8 mouse cellular contexts compared by ENCODE assay signal in the genomic region with DNA sequence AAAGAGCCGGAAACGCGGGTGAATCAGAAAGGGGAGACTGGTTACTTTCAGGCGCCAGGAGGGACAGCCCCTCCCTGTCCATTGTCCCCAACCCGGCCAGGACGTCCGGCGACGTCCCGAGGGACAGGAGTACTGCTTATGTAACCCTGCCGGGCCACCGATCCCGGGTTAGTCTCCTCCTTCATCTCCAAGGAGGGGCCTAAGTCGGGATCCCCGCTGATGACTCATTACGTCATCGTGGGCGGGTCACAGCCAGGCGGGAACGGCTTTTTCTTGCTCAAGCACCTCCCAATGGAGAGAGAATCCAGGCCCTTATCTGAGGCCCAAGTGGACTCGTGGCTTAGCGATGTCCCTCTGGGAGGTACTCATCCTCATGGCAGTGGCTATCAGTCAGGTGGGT. TPM values are rescaled to one million over a fixed set of nuclear protein-coding genes. Genes with fewer than 3 reads are reported as not detected.
DNase-seq lines count a peak whose midpoint lies in the region; ATAC-seq and TF ChIP-seq lines count a peak whose summit lies in the region.

No protein-coding gene starts in this region.

- H3K9ac ChIP-seq in embryonic facial prominence, embryonic 13.5 days = peak overlapping the region; percentile 67
- peak overlapping the region; percentile 67; the same call in 1 of the 2 replicates for H3K9ac ChIP-seq in heart, adult 2 months (ENCODE audit: low read depth, low read length)
- peak overlapping the region; percentile 33; the same call in 1 of the 2 replicates for H3K9ac ChIP-seq in limb, embryonic 15.5 days
- peak overlapping the region; percentile 56 for H3K9ac ChIP-seq in midbrain, embryonic 16.5 days (ENCODE audit: low read depth, low read length)
- peak overlapping the region; percentile 66 for H3K9ac ChIP-seq in stomach, embryonic 16.5 days (ENCODE audit: low read length)

- intact Hi-C loops in heart, adult 2 months (cut with DNase I) = no loop called here

- peak overlapping the region; percentile 48 for H3K4me3 ChIP-seq in embryonic facial prominence, embryonic 13.5 days
- peak overlapping the region; percentile 46 for H3K4me3 ChIP-seq in heart, adult 2 months
- peak overlapping the region; percentile 42 for H3K4me3 ChIP-seq in limb, embryonic 15.5 days
- H3K4me3 ChIP-seq in midbrain, embryonic 16.5 days (ENCODE audit: low read depth, low read length) = peak overlapping the region; percentile 45
- H3K4me3 ChIP-seq in stomach, embryonic 16.5 days (replicated peaks; ENCODE audit: low read length) = peak overlapping the region; percentile 51

- H3K4me2 ChIP-seq in embryonic facial prominence, embryonic 13.5 days = peak overlapping the region; percentile 73
- peak overlapping the region; percentile 64 for H3K4me2 ChIP-seq in limb, embryonic 15.5 days
- peak overlapping the region; percentile 80 for H3K4me2 ChIP-seq in midbrain, embryonic 16.5 days (ENCODE audit: low read length)
- peak overlapping the region; percentile 73 for H3K4me2 ChIP-seq in stomach, embryonic 16.5 days (ENCODE audit: low read depth, low read length)

- WGBS in embryonic facial prominence, embryonic 13.5 days = under 1% methylated on average over 22 of the region's 22 CpGs
- under 1% methylated on average over 22 of the region's 22 CpGs for whole genome bisulfite sequencing in heart, adult 2 months
- under 1% methylated on average over 22 of the region's 22 CpGs for WGBS in limb, embryonic 15.5 days
- WGBS in midbrain, embryonic 16.5 days = under 1% methylated on average over 22 of the region's 22 CpGs
- WGBS in stomach, embryonic 16.5 days = under 1% methylated on average over 22 of the region's 22 CpGs

- no peaks in the 10 kb centered on the region for H3K79me2 ChIP-seq in heart, adult 2 months (replicated peaks; ENCODE audit: control insufficient read depth, insufficient read depth, low read length)

- no peaks in the 10 kb centered on the region for H3K9me3 ChIP-seq in embryonic facial prominence, embryonic 13.5 days
- no peaks in the 10 kb centered on the region for H3K9me3 ChIP-seq in limb, embryonic 15.5 days
- no peaks in the 10 kb centered on the region for H3K9me3 ChIP-seq in midbrain, embryonic 16.5 days (replicated peaks; ENCODE audit: control insufficient read depth, low read length, poor library complexity, severe bottlenecking)
- H3K9me3 ChIP-seq in stomach, embryonic 16.5 days (replicated peaks; ENCODE audit: control insufficient read depth, low read length) = no peaks in the 10 kb centered on the region

- DNase-seq in left cerebral cortex, adult 18-20 months (ENCODE audit: low spot score in 2 of 2) = peak; percentile 88 to 90
- DNase-seq in left cerebral cortex, adult 11 months (ENCODE audit: low spot score) = no peak
- peak; percentile 90 to 96 for DNase-seq in heart, adult 2 months
- DNase-seq in kidney, adult 8-10 months = peak; percentile 91 to 92

- peak; percentile 97 for TF ChIP-seq EP300 in heart, adult 2 months (IDR thresholded peaks at IDR 0.05; ENCODE audit: insufficient read depth, low read depth, low read length)

- H3K36me3 ChIP-seq in embryonic facial prominence, embryonic 13.5 days = no peaks in the 10 kb centered on the region
- H3K36me3 ChIP-seq in heart, adult 2 months (ENCODE audit: control insufficient read depth, insufficient read depth, low read length) = no peaks in the 10 kb centered on the region
- H3K36me3 ChIP-seq in limb, embryonic 15.5 days = no peaks in the 10 kb centered on the region
- no peaks in the 10 kb centered on the region for H3K36me3 ChIP-seq in midbrain, embryonic 16.5 days (ENCODE audit: control insufficient read depth, insufficient read depth, low read length)
- no peaks in the 10 kb centered on the region for H3K36me3 ChIP-seq in stomach, embryonic 16.5 days (ENCODE audit: control insufficient read depth, insufficient read depth, low read length)

- peak; percentile 40; the same call in 1 of the 2 replicates for ATAC-seq in embryonic facial prominence, embryonic 13.5 days (ENCODE audit: insufficient number of reproducible peaks, insufficient read depth, low FRiP score, low TSS enrichment, low read depth)
- ATAC-seq in limb, embryonic 15.5 days (ENCODE audit: insufficient number of reproducible peaks, low FRiP score, low TSS enrichment, low read depth) = peak; percentile 69
- 0 out of 2 replicates have a peak, but pooled peaks have one; percentile 18 for ATAC-seq in midbrain, embryonic 16.5 days
- ATAC-seq in stomach, embryonic 16.5 days (ENCODE audit: insufficient read depth, low FRiP score) = peak; percentile 79

- H3K4me1 ChIP-seq in embryonic facial prominence, embryonic 13.5 days = peaks cover 20% of the 10 kb centered on the region
- H3K4me1 ChIP-seq in heart, adult 2 months (ENCODE audit: control insufficient read depth, insufficient read depth, low read length) = peaks cover 8% of the 10 kb centered on the region
- H3K4me1 ChIP-seq in limb, embryonic 15.5 days = peaks cover 23% of the 10 kb centered on the region
- peaks cover 19% of the 10 kb centered on the region for H3K4me1 ChIP-seq in midbrain, embryonic 16.5 days (ENCODE audit: control insufficient read depth, insufficient read depth, low read length)
- H3K4me1 ChIP-seq in stomach, embryonic 16.5 days (ENCODE audit: control insufficient read depth, insufficient read depth, low read length) = peaks cover 15% of the 10 kb centered on the region

- no peak for TF ChIP-seq CTCF in heart, adult 2 months (IDR thresholded peaks at IDR 0.05)

- H3K27ac ChIP-seq in embryonic facial prominence, embryonic 13.5 days = peak overlapping the region; percentile 64
- peak overlapping the region; percentile 89 for H3K27ac ChIP-seq in heart, adult 2 months
- H3K27ac ChIP-seq in limb, embryonic 15.5 days = peak overlapping the region; percentile 82
- H3K27ac ChIP-seq in midbrain, embryonic 16.5 days (ENCODE audit: low read length) = peak overlapping the region; percentile 14; the same call in 1 of the 2 replicates
- peak overlapping the region; percentile 82 for H3K27ac ChIP-seq in stomach, embryonic 16.5 days (ENCODE audit: low read length)

- TF ChIP-seq POLR2A in heart, adult 2 months (IDR thresholded peaks at IDR 0.05; ENCODE audit: insufficient read depth, low read depth, low read length) = peak; percentile 72

- H3K27me3 ChIP-seq in embryonic facial prominence, embryonic 13.5 days = peaks cover 5% of the 10 kb centered on the region
- no peaks in the 10 kb centered on the region for H3K27me3 ChIP-seq in heart, adult 2 months (ENCODE audit: control insufficient read depth, insufficient read depth, low read length)
- peaks cover 4% of the 10 kb centered on the region; the same call in 1 of the 2 replicates for H3K27me3 ChIP-seq in limb, embryonic 15.5 days
- no peaks in the 10 kb centered on the region for H3K27me3 ChIP-seq in midbrain, embryonic 16.5 days (ENCODE audit: control insufficient read depth, insufficient read depth, low read depth, low read length)
- no peaks in the 10 kb centered on the region for H3K27me3 ChIP-seq in stomach, embryonic 16.5 days (ENCODE audit: control insufficient read depth, insufficient read depth, low read length)

RNA-seq across cellular contexts. Expression of gene Fosb, which starts 17.3 kb away (rescaled TPM):
- 10 to 100 TPM; 20.9 to 54.7 TPM for total RNA-seq in left cerebral cortex, adult 18-20 months (2021)
- polyA plus RNA-seq in embryonic facial prominence, embryonic 13.5 days (2015; fragmentation: Nextera tagmentation; extraction: Ambion mirVana) = 0.06 and 0.23 TPM in 2 replicates
- total RNA-seq in heart, adult 2 months (2021) = 1 to 10 TPM in 1 of 2 experiments, under 1 TPM in 1; 0.89 to 1.1 TPM
- polyA plus RNA-seq in heart, adult 2 months (2012; rRNA removed) = 0.94 and 1.1 TPM in 2 replicates
- 0.29 and 0.41 TPM in 2 replicates for polyA plus RNA-seq in limb, embryonic 15.5 days (2015; fragmentation: Nextera tagmentation; extraction: Ambion mirVana)
- polyA plus RNA-seq in midbrain, embryonic 16.5 days (2015; fragmentation: Nextera tagmentation; extraction: Ambion mirVana) = 0.06 TPM in 2 replicates
- polyA plus RNA-seq in stomach, embryonic 16.5 days (2015; fragmentation: Nextera tagmentation; extraction: Ambion mirVana) = 0.25 and 0.27 TPM in 2 replicates

RNA-seq across cellular contexts. Expression of gene Ercc1, which starts 17.4 kb away (rescaled TPM):
- 10 to 100 TPM; 39.1 to 45.2 TPM for total RNA-seq in left cerebral cortex, adult 18-20 months (2021)
- polyA plus RNA-seq in embryonic facial prominence, embryonic 13.5 days (2015; fragmentation: Nextera tagmentation; extraction: Ambion mirVana) = 93.2 and 106 TPM in 2 replicates
- total RNA-seq in heart, adult 2 months (2021) = 10 to 100 TPM; 46.8 to 48.6 TPM
- polyA plus RNA-seq in heart, adult 2 months (2012; rRNA removed) = 47.1 and 49.1 TPM in 2 replicates
- 75.7 and 75.9 TPM in 2 replicates for polyA plus RNA-seq in limb, embryonic 15.5 days (2015; fragmentation: Nextera tagmentation; extraction: Ambion mirVana)
- 80.1 and 82.4 TPM in 2 replicates for polyA plus RNA-seq in midbrain, embryonic 16.5 days (2015; fragmentation: Nextera tagmentation; extraction: Ambion mirVana)
- 61.4 and 66.5 TPM in 2 replicates for polyA plus RNA-seq in stomach, embryonic 16.5 days (2015; fragmentation: Nextera tagmentation; extraction: Ambion mirVana)

RNA-seq across cellular contexts. Expression of gene Cd3eap, which starts 32.2 kb away (rescaled TPM):
- total RNA-seq in left cerebral cortex, adult 18-20 months (2021) = 10 to 100 TPM; 17.1 to 18.1 TPM
- 29.4 and 30.5 TPM in 2 replicates for polyA plus RNA-seq in embryonic facial prominence, embryonic 13.5 days (2015; fragmentation: Nextera tagmentation; extraction: Ambion mirVana)
- total RNA-seq in heart, adult 2 months (2021) = 1 to 10 TPM; 9.3 to 9.7 TPM
- 4.4 and 4.7 TPM in 2 replicates for polyA plus RNA-seq in heart, adult 2 months (2012; rRNA removed)
- 32.9 and 34.2 TPM in 2 replicates for polyA plus RNA-seq in limb, embryonic 15.5 days (2015; fragmentation: Nextera tagmentation; extraction: Ambion mirVana)
- polyA plus RNA-seq in midbrain, embryonic 16.5 days (2015; fragmentation: Nextera tagmentation; extraction: Ambion mirVana) = 24.1 and 24.6 TPM in 2 replicates
- polyA plus RNA-seq in stomach, embryonic 16.5 days (2015; fragmentation: Nextera tagmentation; extraction: Ambion mirVana) = 22.9 and 23.0 TPM in 2 replicates

RNA-seq across cellular contexts. Expression of gene Ppp1r13l, which starts 32.4 kb away (rescaled TPM):
- 1 to 10 TPM; 8.2 to 9.6 TPM for total RNA-seq in left cerebral cortex, adult 18-20 months (2021)
- 8.3 and 12.6 TPM in 2 replicates for polyA plus RNA-seq in embryonic facial prominence, embryonic 13.5 days (2015; fragmentation: Nextera tagmentation; extraction: Ambion mirVana)
- 10 to 100 TPM; 43.9 to 45.1 TPM for total RNA-seq in heart, adult 2 months (2021)
- polyA plus RNA-seq in heart, adult 2 months (2012; rRNA removed) = 23.5 and 30.1 TPM in 2 replicates
- 20.0 and 24.8 TPM in 2 replicates for polyA plus RNA-seq in limb, embryonic 15.5 days (2015; fragmentation: Nextera tagmentation; extraction: Ambion mirVana)
- polyA plus RNA-seq in midbrain, embryonic 16.5 days (2015; fragmentation: Nextera tagmentation; extraction: Ambion mirVana) = 2.0 and 2.8 TPM in 2 replicates
- polyA plus RNA-seq in stomach, embryonic 16.5 days (2015; fragmentation: Nextera tagmentation; extraction: Ambion mirVana) = 7.8 and 9.6 TPM in 2 replicates

RNA-seq across cellular contexts. Expression of gene Rtn2, which starts 44.7 kb away (rescaled TPM):
- total RNA-seq in left cerebral cortex, adult 18-20 months (2021) = 100 to 1,000 TPM; 128 to 129 TPM
- 10.2 and 11.7 TPM in 2 replicates for polyA plus RNA-seq in embryonic facial prominence, embryonic 13.5 days (2015; fragmentation: Nextera tagmentation; extraction: Ambion mirVana)
- 100 to 1,000 TPM; 114 to 136 TPM for total RNA-seq in heart, adult 2 months (2021)
- 273 and 340 TPM in 2 replicates for polyA plus RNA-seq in heart, adult 2 months (2012; rRNA removed)
- 21.4 and 48.2 TPM in 2 replicates for polyA plus RNA-seq in limb, embryonic 15.5 days (2015; fragmentation: Nextera tagmentation; extraction: Ambion mirVana)
- polyA plus RNA-seq in midbrain, embryonic 16.5 days (2015; fragmentation: Nextera tagmentation; extraction: Ambion mirVana) = 111 and 114 TPM in 2 replicates
- polyA plus RNA-seq in stomach, embryonic 16.5 days (2015; fragmentation: Nextera tagmentation; extraction: Ambion mirVana) = 14.8 and 21.7 TPM in 2 replicates

Comparison
In these comparisons a context has a peak if more than half of its experiments do, and no peak if none do; other contexts are left out.
1. ATAC-seq: peak in every context shown above with its lines; median percentile 79 in stomach, embryonic 16.5 days; 69 in limb, embryonic 15.5 days; 40 in embryonic facial prominence, embryonic 13.5 days; 18 in midbrain, embryonic 16.5 days.
2. H3K27ac ChIP-seq: peak in every context shown above with its lines; median percentile 89 in heart, adult 2 months; 82 in limb, embryonic 15.5 days; 82 in stomach, embryonic 16.5 days; 64 in embryonic facial prominence, embryonic 13.5 days; 14 in midbrain, embryonic 16.5 days.